Mouse (Mus musculus): ENCODE results near the gene Asic2. TPM values are rescaled to one million over a fixed set of nuclear protein-coding genes. Genes with fewer than 3 reads are reported as not detected.

Gene Asic2
- polyA plus RNA-seq, 1 experiment from 2014 or later = not detected

DNA sequence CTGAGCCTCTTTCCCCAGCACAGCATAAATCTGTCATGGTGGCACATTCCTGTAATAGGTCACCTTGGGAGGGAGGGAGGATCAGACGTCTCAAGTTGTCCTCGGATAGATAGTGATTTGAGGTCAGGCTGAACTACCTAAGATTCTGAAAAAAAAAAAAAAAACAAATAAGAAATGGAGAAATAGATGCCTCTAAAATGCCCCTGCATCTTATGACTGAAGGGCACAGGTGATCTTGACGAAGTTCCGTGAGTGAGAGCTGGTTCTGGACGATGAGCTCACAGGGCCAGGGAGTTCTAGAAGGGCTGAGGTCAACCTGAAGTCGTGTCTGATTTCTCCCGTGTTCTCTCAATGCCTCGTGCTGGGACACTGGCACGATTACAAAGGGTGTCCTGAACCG, 1110.2 kb downstream of the Asic2 start, which contains the start of gene Spaca3:
Gene Spaca3 (plus strand): TSS at position 301 of the 400 bp plus-strand sequence.
- 64% methylated on average over 10 of the region's 10 CpGs for WGBS
- no peak for ATAC-seq (replicated peaks; ENCODE audit: insufficient number of reproducible peaks, insufficient read depth, low FRiP score, low read depth)

DNA sequence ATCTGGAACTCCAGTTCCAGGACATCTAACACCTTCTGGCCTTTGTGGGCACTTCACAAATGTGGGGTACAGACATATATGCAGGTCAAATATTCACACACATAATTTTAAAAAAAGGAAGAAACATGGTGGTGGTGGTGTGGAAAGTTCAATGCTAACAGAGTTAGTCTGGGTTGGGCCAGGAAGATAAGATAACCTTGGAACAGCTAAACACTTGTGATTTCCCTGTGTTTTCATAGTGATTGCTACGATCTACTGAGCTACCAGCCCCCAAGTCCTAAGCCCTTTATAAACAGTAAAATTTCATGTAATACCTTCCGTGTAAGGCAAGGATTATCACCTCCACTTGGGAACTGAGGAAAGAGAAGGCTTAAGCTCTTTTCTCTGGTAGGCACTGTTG, 1111.4 kb downstream of the Asic2 start:
- 44% methylated on average over 2 of the region's 2 CpGs for WGBS
- Histone ChIP-seq H3K4me2 (no peak overlapping the region), H3K4me1 (replicated peaks) (no peaks in the 10 kb centered on the region), H3K36me3 (no peaks in the 10 kb centered on the region), H3K27ac (no peak overlapping the region), H3K4me3 (no peak overlapping the region), H3K9me3 (replicated peaks) (no peaks in the 10 kb centered on the region), H3K9ac (no peak overlapping the region), H3K27me3 (no peaks in the 10 kb centered on the region)
- no peak for ATAC-seq (replicated peaks; ENCODE audit: insufficient number of reproducible peaks, insufficient read depth, low FRiP score, low read depth)

More for the DNA sequence above, 1110.2 kb downstream of the Asic2 start, which contains the start of gene Spaca3:
- H3K27me3 ChIP-seq = no peaks in the 10 kb centered on the region
- H3K9ac ChIP-seq = no peak within 1 kb of the TSS
- H3K27ac ChIP-seq = no peak within 1 kb of the TSS
- H3K36me3 ChIP-seq = no peaks in the 10 kb centered on the region
- H3K4me1 ChIP-seq (replicated peaks) = no peaks in the 10 kb centered on the region
- no peak within 1 kb of the TSS for H3K4me2 ChIP-seq
- H3K9me3 ChIP-seq (replicated peaks) = no peaks in the 10 kb centered on the region
- H3K4me3 ChIP-seq = no peak within 1 kb of the TSS

GRCm38 (mm10) chr11:80854908-80855307, 1113.3 kb downstream of the Asic2 start:
- Histone ChIP-seq H3K27me3 (no peaks in the 10 kb centered on the region), H3K27ac (no peak overlapping the region), H3K9ac (no peak overlapping the region), H3K36me3 (no peaks in the 10 kb centered on the region), H3K4me2 (no peak overlapping the region), H3K9me3 (replicated peaks) (no peaks in the 10 kb centered on the region), H3K4me1 (replicated peaks) (no peaks in the 10 kb centered on the region), H3K4me3 (no peak overlapping the region)
- WGBS = 31% methylated on average over 7 of the region's 7 CpGs
- no peak for ATAC-seq (replicated peaks; ENCODE audit: insufficient number of reproducible peaks, insufficient read depth, low FRiP score, low read depth)

GRCm38 (mm10) chr11:80854430-80854829, 1113.8 kb downstream of the Asic2 start:
- Histone ChIP-seq H3K4me2 (no peak overlapping the region), H3K9me3 (replicated peaks) (no peaks in the 10 kb centered on the region), H3K4me1 (replicated peaks) (no peaks in the 10 kb centered on the region), H3K27me3 (no peaks in the 10 kb centered on the region), H3K4me3 (no peak overlapping the region), H3K36me3 (no peaks in the 10 kb centered on the region), H3K27ac (no peak overlapping the region), H3K9ac (no peak overlapping the region)
- 77% methylated on average over 11 of the region's 11 CpGs for WGBS
- no peak for ATAC-seq (replicated peaks; ENCODE audit: insufficient number of reproducible peaks, insufficient read depth, low FRiP score, low read depth)

GRCm38 (mm10) chr11:80853014-80853413, 1115.2 kb downstream of the Asic2 start:
- Histone ChIP-seq H3K4me1 (replicated peaks) (no peaks in the 10 kb centered on the region), H3K27ac (no peak overlapping the region), H3K9ac (no peak overlapping the region), H3K27me3 (no peaks in the 10 kb centered on the region), H3K4me2 (no peak overlapping the region), H3K9me3 (replicated peaks) (no peaks in the 10 kb centered on the region), H3K36me3 (no peaks in the 10 kb centered on the region), H3K4me3 (no peak overlapping the region)
- WGBS = 45% methylated on average over 3 of the region's 3 CpGs
- ATAC-seq (replicated peaks; ENCODE audit: insufficient number of reproducible peaks, insufficient read depth, low FRiP score, low read depth) = no peak

DNA sequence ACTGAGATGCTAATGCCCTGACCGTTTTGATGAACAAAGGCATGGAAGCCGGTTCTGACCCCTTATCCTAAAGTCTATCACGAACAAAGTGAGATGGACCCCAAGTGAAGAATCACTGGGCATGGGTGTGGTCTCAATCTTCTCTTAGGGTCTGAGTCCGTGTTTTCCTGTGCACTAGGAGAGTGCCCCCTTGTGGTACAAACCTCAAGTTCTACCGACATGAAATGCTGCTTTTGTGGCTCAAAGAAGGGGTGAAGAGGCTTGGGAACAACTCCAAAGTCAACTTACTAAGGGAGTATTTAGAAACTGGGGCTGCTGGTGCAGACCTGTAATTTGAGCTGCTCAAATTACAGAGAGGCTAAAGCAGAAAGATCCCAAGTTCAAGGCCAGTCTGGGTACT, 1116.4 kb downstream of the Asic2 start:
- Histone ChIP-seq H3K27ac (no peak overlapping the region), H3K4me1 (replicated peaks) (no peaks in the 10 kb centered on the region), H3K27me3 (no peaks in the 10 kb centered on the region), H3K4me3 (no peak overlapping the region), H3K9me3 (replicated peaks) (no peaks in the 10 kb centered on the region), H3K9ac (no peak overlapping the region), H3K4me2 (no peak overlapping the region), H3K36me3 (no peaks in the 10 kb centered on the region)
- no peak for ATAC-seq (replicated peaks; ENCODE audit: insufficient number of reproducible peaks, insufficient read depth, low FRiP score, low read depth)
- 42% methylated on average over 5 of the region's 5 CpGs for WGBS

DNA sequence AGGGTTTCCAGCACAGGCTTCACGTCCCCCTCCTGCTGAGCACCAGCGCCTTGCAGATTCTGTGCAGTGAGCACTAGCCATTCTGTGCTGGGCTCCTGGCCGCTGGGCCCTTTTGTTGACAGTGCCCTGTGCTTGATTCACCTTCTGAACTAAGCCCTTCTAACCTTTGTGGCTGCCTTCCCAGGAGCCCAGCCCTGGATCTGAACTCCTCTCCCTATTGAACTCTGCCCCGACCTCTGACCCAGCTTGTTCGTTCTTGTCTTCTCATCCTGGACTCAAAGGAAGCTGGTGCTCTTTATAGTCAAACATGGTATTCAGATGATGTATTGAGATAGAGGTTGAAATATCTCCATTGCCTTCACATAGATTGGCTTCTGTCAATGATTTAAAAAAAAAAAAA, 1120.1 kb downstream of the Asic2 start:
- Histone ChIP-seq H3K9ac (no peak overlapping the region), H3K36me3 (no peaks in the 10 kb centered on the region), H3K27ac (no peak overlapping the region), H3K4me1 (replicated peaks) (no peaks in the 10 kb centered on the region), H3K9me3 (replicated peaks) (no peaks in the 10 kb centered on the region), H3K4me3 (no peak overlapping the region), H3K27me3 (no peaks in the 10 kb centered on the region), H3K4me2 (no peak overlapping the region)
- WGBS = 66% methylated on average over 5 of the region's 5 CpGs
- no peak for ATAC-seq (replicated peaks; ENCODE audit: insufficient number of reproducible peaks, insufficient read depth, low FRiP score, low read depth)

DNA sequence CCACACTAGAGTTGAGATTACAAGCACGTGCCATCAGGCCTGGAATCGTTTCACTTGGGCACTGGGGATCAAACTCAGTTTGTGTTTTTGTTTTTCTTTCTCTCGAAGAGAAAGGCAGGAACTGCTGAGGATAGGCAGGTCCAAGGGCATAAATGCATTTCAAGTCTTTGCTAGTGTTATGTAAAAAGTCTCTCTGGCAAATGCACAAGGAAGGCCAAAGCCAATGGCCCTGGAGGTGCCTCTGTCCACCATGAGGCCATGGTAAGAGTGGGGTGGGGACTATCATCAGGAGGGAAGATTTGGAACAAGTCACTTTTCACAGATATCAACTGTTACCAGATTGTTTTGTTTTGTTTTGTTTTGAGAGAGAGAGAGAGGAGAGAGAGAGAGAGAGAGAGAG, 1122.1 kb downstream of the Asic2 start:
- Histone ChIP-seq H3K9ac (no peak overlapping the region), H3K27me3 (no peaks in the 10 kb centered on the region), H3K4me2 (no peak overlapping the region), H3K27ac (no peak overlapping the region), H3K4me1 (replicated peaks) (no peaks in the 10 kb centered on the region), H3K4me3 (no peak overlapping the region), H3K36me3 (no peaks in the 10 kb centered on the region), H3K9me3 (replicated peaks) (no peaks in the 10 kb centered on the region)
- ATAC-seq (replicated peaks; ENCODE audit: insufficient number of reproducible peaks, insufficient read depth, low FRiP score, low read depth) = no peak
- 33% methylated on average over 3 of the region's 3 CpGs for WGBS

GRCm38 (mm10) chr11:80845486-80845885, 1122.8 kb downstream of the Asic2 start:
- Histone ChIP-seq H3K4me1 (replicated peaks) (no peaks in the 10 kb centered on the region; the same call in 1 of the 2 replicates), H3K9me3 (replicated peaks) (no peaks in the 10 kb centered on the region), H3K27ac (no peak overlapping the region), H3K36me3 (no peaks in the 10 kb centered on the region), H3K4me3 (no peak overlapping the region), H3K9ac (no peak overlapping the region), H3K27me3 (no peaks in the 10 kb centered on the region), H3K4me2 (no peak overlapping the region)
- WGBS = 73% methylated on average over 7 of the region's 7 CpGs
- ATAC-seq (replicated peaks; ENCODE audit: insufficient number of reproducible peaks, insufficient read depth, low FRiP score, low read depth) = no peak

- no peak overlapping the region for H3K4me3 ChIP-seq
- no peaks in the 10 kb centered on the region; the same call in 1 of the 2 replicates for H3K4me1 ChIP-seq (replicated peaks)
- ATAC-seq (replicated peaks; ENCODE audit: insufficient number of reproducible peaks, insufficient read depth, low FRiP score, low read depth) = no peak
- WGBS = 60% methylated on average over 2 of the region's 2 CpGs
- no peaks in the 10 kb centered on the region for H3K9me3 ChIP-seq (replicated peaks)
- H3K27ac ChIP-seq = no peak overlapping the region
- no peak overlapping the region for H3K9ac ChIP-seq
- H3K27me3 ChIP-seq = no peaks in the 10 kb centered on the region
- no peaks in the 10 kb centered on the region for H3K36me3 ChIP-seq
- H3K4me2 ChIP-seq = no peak overlapping the region
Measured at GRCm38 (mm10) chr11:80843435-80843834, 1124.8 kb downstream of the Asic2 start.

GRCm38 (mm10) chr11:80838724-80839123, 1129.5 kb downstream of the Asic2 start:
- Histone ChIP-seq H3K27me3 (peaks cover 3% of the 10 kb centered on the region; the same call in 1 of the 2 replicates), H3K4me3 (no peak overlapping the region), H3K9ac (no peak overlapping the region), H3K9me3 (replicated peaks) (no peaks in the 10 kb centered on the region), H3K36me3 (no peaks in the 10 kb centered on the region), H3K4me1 (replicated peaks) (no peaks in the 10 kb centered on the region; the same call in 1 of the 2 replicates), H3K27ac (no peak overlapping the region), H3K4me2 (no peak overlapping the region)
- ATAC-seq (replicated peaks; ENCODE audit: insufficient number of reproducible peaks, insufficient read depth, low FRiP score, low read depth) = no peak
- 79% methylated on average over 1 of the region's 1 CpGs for WGBS

GRCm38 (mm10) chr11:80835841-80836240, 1132.4 kb downstream of the Asic2 start:
- WGBS = 55% methylated on average over 4 of the region's 4 CpGs
- Histone ChIP-seq H3K27me3 (peaks cover 3% of the 10 kb centered on the region; the same call in 1 of the 2 replicates), H3K9me3 (replicated peaks) (no peaks in the 10 kb centered on the region), H3K4me1 (replicated peaks) (no peaks in the 10 kb centered on the region; the same call in 1 of the 2 replicates), H3K4me2 (no peak overlapping the region), H3K36me3 (no peaks in the 10 kb centered on the region), H3K27ac (no peak overlapping the region), H3K9ac (no peak overlapping the region), H3K4me3 (no peak overlapping the region)
- no peak for ATAC-seq (replicated peaks; ENCODE audit: insufficient number of reproducible peaks, insufficient read depth, low FRiP score, low read depth)

Data from heart, embryonic 15.5 days (tissue).